Mouse (Mus musculus) kidney, adult 11 months (tissue): Measurements from ENCODE around the gene Plcd1.

Source experiments
- DNase-seq: peaks from one replicate; pipeline ENCODE4 v3.0.0; 2022

Plcd1 gene

GRCm38 (mm10) chr9:119090462-119090861, 2.8 kb downstream of the Plcd1 start:
- DNase-seq, result no peak

- DNase-seq, result no peak
Observed at GRCm38 (mm10) chr9:119089437-119089836, 3.9 kb downstream of the Plcd1 start.

- DNase-seq, result peak; percentile 96
Observed at GRCm38 (mm10) chr9:119088148-119088801, 5.0 kb downstream of the Plcd1 start.

- DNase-seq, result no peak
Observed at GRCm38 (mm10) chr9:119087309-119087708, 6.0 kb downstream of the Plcd1 start.

GRCm38 (mm10) chr9:119086451-119086850, 6.9 kb downstream of the Plcd1 start:
- no peak for DNase-seq

- DNase-seq, result no peak
Observed at GRCm38 (mm10) chr9:119083966-119084365, 9.3 kb downstream of the Plcd1 start.

- no peak for DNase-seq
Observed at GRCm38 (mm10) chr9:119082656-119083430, 10.5 kb downstream of the Plcd1 start.

GRCm38 (mm10) chr9:119082039-119082438, 11.3 kb downstream of the Plcd1 start:
- DNase-seq, result no peak

GRCm38 (mm10) chr9:119080040-119080675, 13.1 kb downstream of the Plcd1 start:
- no peak for DNase-seq

- DNase-seq, result no peak
Observed at GRCm38 (mm10) chr9:119075685-119076084, 17.6 kb downstream of the Plcd1 start.

- DNase-seq, result peak; percentile 53
Observed at GRCm38 (mm10) chr9:119073184-119073895, 20.0 kb downstream of the Plcd1 start.

- no peak for DNase-seq
Observed at GRCm38 (mm10) chr9:119071786-119072185, 21.5 kb downstream of the Plcd1 start.

- DNase-seq, result no peak
Observed at GRCm38 (mm10) chr9:119070173-119070825, 23.0 kb downstream of the Plcd1 start.

GRCm38 (mm10) chr9:119068266-119068665, 25.0 kb downstream of the Plcd1 start:
- no peak for DNase-seq

- peak; percentile 70 for DNase-seq
Observed at GRCm38 (mm10) chr9:119067601-119068000, 25.7 kb downstream of the Plcd1 start.

GRCm38 (mm10) chr9:119064296-119064695, 29.0 kb downstream of the Plcd1 start:
- no peak for DNase-seq

- DNase-seq, result peak; percentile 91
Observed at GRCm38 (mm10) chr9:119063036-119063644, 30.2 kb downstream of the Plcd1 start.

- DNase-seq, result peak; percentile 45
Observed at GRCm38 (mm10) chr9:119060701-119061100, 32.6 kb downstream of the Plcd1 start.

- DNase-seq, result no peak
Observed at GRCm38 (mm10) chr9:119058245-119058644, 35.1 kb downstream of the Plcd1 start.

GRCm38 (mm10) chr9:119055336-119055735, 38.0 kb downstream of the Plcd1 start:
- no peak for DNase-seq

GRCm38 (mm10) chr9:119053964-119054576, 39.2 kb downstream of the Plcd1 start:
- DNase-seq, result no peak
